Mouse (Mus musculus) heart, embryonic 14.5 days (tissue): ENCODE measurements around the gene Abcc2. TPM values are rescaled to one million over a fixed set of nuclear protein-coding genes. Genes with fewer than 3 reads are reported as not detected.

Experiments
- ATAC-seq: fragments of 200-750 bp; cut with Nextera tagmentation; 2 replicates; pipeline ENCODE4 v1.8.0; 2017; ENCODE audit warnings: low read depth, moderate TSS enrichment; ENCODE audit not compliant: insufficient number of reproducible peaks, insufficient read depth, low FRiP score
- H3K27ac ChIP-seq, 2 experiments: fragments of 200-500 bp in 1 of 2; fragments of 300-500 bp in 1 of 2; sonication (generic) in 1 of 2; replicated peaks in 1 of 2; 2 replicates each; pipeline ENCODE4 v1.5.1; 2012 to 2014; ENCODE audit warnings: low read depth in 2 of 2, low read length in 2 of 2, control low read depth in 1 of 2, mild to moderate bottlenecking in 1 of 2, mixed read lengths in 1 of 2; ENCODE audit not compliant: control insufficient read depth in 1 of 2, insufficient read depth in 1 of 2
- H3K27me3 ChIP-seq: fragments of 300-500 bp; sonication (generic); 2 replicates; pipeline ENCODE4 v1.6.1; 2014; ENCODE audit warnings: mild to moderate bottlenecking, low read length, control low read depth; ENCODE audit not compliant: control insufficient read depth, insufficient read depth
- H3K36me3 ChIP-seq: fragments of 300-500 bp; sonication (generic); 2 replicates; pipeline ENCODE4 v1.6.1; 2014; ENCODE audit warnings: mild to moderate bottlenecking, control low read depth, low read length, mixed read lengths; ENCODE audit not compliant: control insufficient read depth, insufficient read depth
- H3K4me1 ChIP-seq, 2 experiments: fragments of 200-500 bp in 1 of 2; fragments of 300-500 bp in 1 of 2; sonication (generic) in 1 of 2; 2 replicates each; pipeline ENCODE4 v1.6.1; 2012 to 2014; ENCODE audit warnings: low read length in 2 of 2, control low read depth in 1 of 2, mixed read lengths in 1 of 2; ENCODE audit not compliant: control insufficient read depth in 2 of 2, insufficient read depth in 2 of 2
- H3K4me2 ChIP-seq: fragments of 300-500 bp; sonication (generic); 2 replicates; pipeline ENCODE4 v1.6.1; 2014; ENCODE audit warnings: mild to moderate bottlenecking, low read length
- H3K4me3 ChIP-seq, 2 experiments: fragments of 200-500 bp in 1 of 2; fragments of 300-500 bp in 1 of 2; sonication (generic) in 1 of 2; 2 replicates each; pipeline ENCODE4 v1.5.1; 2012 to 2014; ENCODE audit warnings: low read length in 2 of 2, mild to moderate bottlenecking in 2 of 2, control low read depth in 1 of 2, low read depth in 1 of 2, moderate library complexity in 1 of 2; ENCODE audit not compliant: control insufficient read depth in 1 of 2, insufficient read depth in 1 of 2
- H3K9ac ChIP-seq: fragments of 300-500 bp; sonication (generic); 2 replicates; pipeline ENCODE4 v1.6.1; 2014; ENCODE audit warnings: mild to moderate bottlenecking, low read length
- H3K9me3 ChIP-seq: fragments of 300-500 bp; sonication (generic); 2 replicates; pipeline ENCODE4 v1.6.1; 2016; ENCODE audit warnings: low read length, control low read depth; ENCODE audit not compliant: control insufficient read depth
- WGBS: fragments of 180-500 bp; shearing (Covaris S2); extraction: QIAGEN DNeasy Blood & Tissue Kit; methylation state at CpG from one replicate; pipeline ENCODE4 v1.1.7; 2014; 5-methylcytosine and 5-hydroxymethylcytosine counted together
- polyA plus RNA-seq: library from polyadenylated mRNA; unstranded; fragments of >200 nt; fragmentation: Nextera tagmentation; extraction: Ambion mirVana; gene quantifications from 2 replicates; pipeline ENCODE4 v1.2.1, GENCODE M21; 2014

Abcc2 gene
- polyA plus RNA-seq, 1 experiment from 2014 or later = 0.03 TPM

DNA sequence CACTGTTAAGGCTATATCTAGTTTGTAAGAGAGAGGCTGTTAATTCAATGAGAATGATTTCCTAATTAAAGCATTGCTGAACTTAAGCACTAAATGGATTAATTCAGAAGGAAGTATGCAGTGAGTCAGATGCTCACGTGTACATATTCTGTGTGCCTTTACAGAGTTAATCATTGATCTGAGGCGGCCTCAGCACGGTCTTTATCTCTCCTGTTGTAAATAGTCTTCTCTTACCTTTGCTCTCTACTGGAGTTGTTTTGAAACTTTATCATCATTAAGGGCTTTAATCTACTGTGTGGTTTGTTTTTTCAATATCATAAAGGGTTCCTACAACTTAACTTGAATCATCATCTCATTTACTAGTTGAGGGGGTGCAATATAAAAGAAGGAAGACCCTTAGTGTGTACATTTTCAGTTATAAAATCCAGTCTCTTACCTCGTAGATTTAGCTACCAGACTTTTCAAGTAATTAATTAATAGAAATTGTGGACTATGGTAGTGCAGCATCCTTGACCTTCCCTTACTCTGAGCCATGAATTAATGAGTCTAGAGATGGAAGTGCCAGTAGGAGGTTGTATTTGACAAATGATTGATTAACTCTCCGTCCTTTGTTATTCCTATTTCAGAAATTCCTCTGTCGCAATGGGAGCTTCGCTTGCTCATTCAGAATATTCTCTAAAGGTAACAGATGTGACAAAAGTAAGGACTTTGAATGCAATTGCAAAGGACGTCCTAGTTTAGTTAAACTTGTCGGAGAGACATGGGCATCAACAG is 14.3 kb upstream of the Abcc2 start:
- H3K4me2 ChIP-seq = no peak overlapping the region
- no peaks in the 10 kb centered on the region for H3K4me1 ChIP-seq
- H3K9ac ChIP-seq = no peak overlapping the region
- H3K27ac ChIP-seq = no peak overlapping the region
- H3K36me3 ChIP-seq = no peaks in the 10 kb centered on the region
- no peak overlapping the region for H3K4me3 ChIP-seq
- H3K27me3 ChIP-seq = no peaks in the 10 kb centered on the region
- no peaks in the 10 kb centered on the region for H3K9me3 ChIP-seq
- WGBS = 80% methylated on average over 9 of the region's 9 CpGs
- ATAC-seq = no peak

GRCm38 (mm10) chr19:43769366-43769960 is 12.5 kb upstream of the Abcc2 start:
- H3K4me1 ChIP-seq = no peaks in the 10 kb centered on the region
- H3K9me3 ChIP-seq = no peaks in the 10 kb centered on the region
- no peak for ATAC-seq
- H3K9ac ChIP-seq = no peak overlapping the region
- no peak overlapping the region for H3K4me2 ChIP-seq
- no peak overlapping the region for H3K4me3 ChIP-seq
- no peaks in the 10 kb centered on the region for H3K27me3 ChIP-seq
- WGBS = 67% methylated on average over 5 of the region's 5 CpGs
- H3K27ac ChIP-seq = no peak overlapping the region
- no peaks in the 10 kb centered on the region for H3K36me3 ChIP-seq

DNA sequence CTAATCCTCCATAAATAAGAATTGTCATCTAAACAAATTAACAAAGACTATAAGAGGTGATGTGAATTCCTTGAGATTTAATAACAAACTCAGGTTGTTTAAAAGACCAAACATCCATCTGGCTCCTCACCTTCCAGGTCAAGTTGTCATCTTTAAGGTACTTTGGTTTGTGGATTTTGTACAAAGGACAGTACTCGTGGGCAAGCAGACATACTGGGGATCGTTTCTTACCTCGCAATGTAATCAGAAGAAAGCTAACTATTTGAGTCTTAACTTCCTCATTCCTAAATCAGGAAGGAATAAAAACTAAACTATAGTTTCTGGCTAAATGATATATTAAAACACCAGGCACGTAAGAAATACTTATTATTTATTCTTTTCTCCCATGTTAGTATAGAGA is 11.4 kb upstream of the Abcc2 start:
- no peak overlapping the region for H3K9ac ChIP-seq
- H3K4me1 ChIP-seq = no peaks in the 10 kb centered on the region; a peak in 1 of 4 replicates
- ATAC-seq = no peak
- no peaks in the 10 kb centered on the region for H3K27me3 ChIP-seq
- no peak overlapping the region for H3K4me2 ChIP-seq
- H3K36me3 ChIP-seq = no peaks in the 10 kb centered on the region
- H3K27ac ChIP-seq = no peak overlapping the region
- no peaks in the 10 kb centered on the region for H3K9me3 ChIP-seq
- no peak overlapping the region for H3K4me3 ChIP-seq
- WGBS = 82% methylated on average over 4 of the region's 4 CpGs

- 85% methylated on average over 5 of the region's 5 CpGs for WGBS
- no peak overlapping the region for H3K9ac ChIP-seq
- H3K4me3 ChIP-seq = no peak overlapping the region
- no peaks in the 10 kb centered on the region for H3K9me3 ChIP-seq
- no peak for ATAC-seq
- H3K27ac ChIP-seq = no peak overlapping the region
- H3K27me3 ChIP-seq = no peaks in the 10 kb centered on the region
- no peaks in the 10 kb centered on the region; a peak in 1 of 4 replicates for H3K4me1 ChIP-seq
- H3K36me3 ChIP-seq = no peaks in the 10 kb centered on the region
- no peak overlapping the region for H3K4me2 ChIP-seq
These were observed 10.5 kb upstream of the Abcc2 start for GRCm38 (mm10) chr19:43771499-43771969.

GRCm38 (mm10) chr19:43772311-43772710 is 9.7 kb upstream of the Abcc2 start:
- Histone ChIP-seq H3K27ac (no peak overlapping the region), H3K4me1 (no peaks in the 10 kb centered on the region; a peak in 1 of 4 replicates), H3K36me3 (no peaks in the 10 kb centered on the region), H3K27me3 (no peaks in the 10 kb centered on the region), H3K9ac (no peak overlapping the region), H3K9me3 (no peaks in the 10 kb centered on the region), H3K4me3 (no peak overlapping the region), H3K4me2 (no peak overlapping the region)
- ATAC-seq = no peak
- 72% methylated on average over 6 of the region's 6 CpGs for WGBS

DNA sequence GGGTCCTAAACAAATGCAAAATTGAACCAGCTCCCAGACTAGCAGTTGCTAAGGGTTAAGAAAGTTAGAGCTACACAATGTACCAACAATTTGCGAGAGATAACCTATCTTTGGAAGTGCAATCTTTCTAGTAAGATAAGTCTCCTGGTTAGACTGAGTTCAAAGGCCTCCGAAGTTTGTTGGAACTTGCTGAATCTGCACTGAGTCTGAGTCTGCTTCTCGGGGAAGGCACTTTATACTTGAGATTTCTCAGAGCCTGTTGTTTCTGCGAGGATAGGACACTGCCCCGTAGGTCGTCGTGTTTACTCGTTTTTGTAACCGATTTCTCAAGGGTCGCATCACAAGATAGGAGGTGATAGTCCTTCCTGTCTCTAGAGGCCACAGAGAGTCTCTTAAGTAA is 6.6 kb upstream of the Abcc2 start:
- no peak for ATAC-seq
- no peaks in the 10 kb centered on the region for H3K27me3 ChIP-seq
- no peak overlapping the region for H3K27ac ChIP-seq
- no peaks in the 10 kb centered on the region; a peak in 1 of 4 replicates for H3K4me1 ChIP-seq
- no peaks in the 10 kb centered on the region for H3K9me3 ChIP-seq
- no peak overlapping the region for H3K9ac ChIP-seq
- no peak overlapping the region for H3K4me3 ChIP-seq
- no peaks in the 10 kb centered on the region for H3K36me3 ChIP-seq
- 24% methylated on average over 10 of the region's 10 CpGs for WGBS
- H3K4me2 ChIP-seq = no peak overlapping the region

DNA sequence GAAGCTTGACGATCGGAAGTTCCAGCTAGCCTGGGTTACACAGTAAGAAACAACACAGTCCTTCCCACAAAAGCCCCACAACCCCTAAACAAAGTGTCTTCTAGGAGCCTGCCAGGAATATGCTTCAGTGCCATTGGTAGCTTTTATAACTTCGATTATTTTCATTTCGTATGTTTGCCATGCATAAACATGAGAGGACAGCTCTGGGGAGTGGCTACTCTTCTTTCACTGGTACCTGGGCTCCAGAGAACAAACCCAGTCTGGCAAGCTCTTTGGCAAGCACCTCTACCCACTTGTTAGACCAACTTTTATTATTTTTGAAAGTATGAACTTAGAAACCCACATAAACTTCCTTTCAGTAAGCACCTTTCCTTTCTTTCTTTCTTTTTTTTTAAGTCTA is 5.4 kb upstream of the Abcc2 start:
- no peak for ATAC-seq
- H3K4me2 ChIP-seq = no peak overlapping the region
- WGBS = 76% methylated on average over 4 of the region's 4 CpGs
- no peak overlapping the region for H3K27ac ChIP-seq
- H3K27me3 ChIP-seq = no peaks in the 10 kb centered on the region
- no peaks in the 10 kb centered on the region for H3K36me3 ChIP-seq
- no peaks in the 10 kb centered on the region for H3K9me3 ChIP-seq
- H3K4me3 ChIP-seq = no peak overlapping the region
- no peak overlapping the region for H3K9ac ChIP-seq
- H3K4me1 ChIP-seq = no peaks in the 10 kb centered on the region; a peak in 1 of 4 replicates
